Mouse (Mus musculus) spleen, postnatal 4 days (tissue): ENCODE results near the gene Rho.

ENCODE experiments used
- DNase-seq, 2 experiments: peaks; one replicate each; pipeline ENCODE4 v3.0.0; 2022; ENCODE audit warnings: low spot score in 2 of 2

The Rho gene

DNA sequence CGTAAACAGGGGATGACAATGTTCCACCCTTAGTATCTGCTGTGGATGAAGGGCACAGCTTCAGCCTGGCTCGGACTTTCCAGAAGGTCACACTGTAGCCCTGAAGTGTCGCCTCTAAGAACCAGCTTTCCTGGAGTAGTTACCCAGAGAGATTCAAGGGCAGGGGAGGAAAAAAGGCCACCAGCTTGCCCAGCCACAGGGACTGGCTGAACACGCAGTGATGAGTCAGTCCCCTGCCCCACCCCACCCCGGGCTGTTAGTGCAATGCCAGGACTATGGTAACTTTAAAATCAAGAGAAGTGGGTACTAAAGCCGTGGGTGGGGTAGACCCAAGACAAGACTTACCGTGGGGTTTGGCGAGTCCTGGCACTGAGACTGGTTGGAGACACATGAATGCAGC lies 44.1 kb downstream of the Rho start:
- DNase-seq = no peak

GRCm38 (mm10) chr6:115977810-115978209 lies 46.3 kb downstream of the Rho start:
- no peak for DNase-seq

- no peak for DNase-seq
Observed at GRCm38 (mm10) chr6:115978596-115978995, 47.0 kb downstream of the Rho start.

DNA sequence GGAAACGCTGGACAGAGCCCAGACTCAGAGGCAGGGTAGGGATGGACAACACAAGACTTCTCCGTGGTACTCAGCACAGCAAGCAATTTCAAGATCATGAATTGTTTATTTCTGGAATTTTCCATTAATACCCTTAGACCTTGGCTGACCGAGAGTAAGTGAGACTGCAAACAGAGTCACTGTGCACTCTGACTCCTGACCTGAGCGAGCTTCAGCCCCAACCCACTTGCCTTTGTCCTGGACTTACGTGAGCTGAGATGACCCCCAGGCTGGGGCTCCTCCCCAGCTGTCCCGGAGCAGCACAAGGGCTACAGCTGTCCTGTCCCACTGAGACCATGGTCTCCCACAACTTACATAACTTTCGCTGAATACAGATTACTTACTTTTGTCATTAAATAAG lies 51.3 kb downstream of the Rho start:
- DNase-seq = no peak

GRCm38 (mm10) chr6:115983306-115984038 lies 51.9 kb downstream of the Rho start:
- DNase-seq = no peak

DNA sequence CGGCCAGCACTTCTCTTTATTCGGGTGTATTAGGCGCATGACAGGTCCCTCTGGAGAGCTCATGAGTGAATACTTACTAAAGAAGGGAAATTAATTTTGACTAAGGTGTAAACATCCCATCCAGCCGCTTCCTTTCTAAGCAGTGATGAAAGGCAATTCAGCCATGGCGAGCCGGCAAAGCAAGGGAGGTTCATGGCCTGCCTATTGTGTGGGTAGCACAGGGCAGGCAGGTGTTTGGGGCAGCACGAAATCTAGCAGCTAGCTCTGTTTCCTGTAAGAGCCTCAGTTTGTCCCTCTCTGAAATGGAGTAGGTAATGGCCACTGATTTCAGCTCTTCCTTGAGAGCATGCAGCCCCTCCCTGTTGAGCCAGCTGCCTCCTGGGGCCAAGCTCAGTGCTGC lies 53.0 kb downstream of the Rho start:
- DNase-seq = no peak

DNA sequence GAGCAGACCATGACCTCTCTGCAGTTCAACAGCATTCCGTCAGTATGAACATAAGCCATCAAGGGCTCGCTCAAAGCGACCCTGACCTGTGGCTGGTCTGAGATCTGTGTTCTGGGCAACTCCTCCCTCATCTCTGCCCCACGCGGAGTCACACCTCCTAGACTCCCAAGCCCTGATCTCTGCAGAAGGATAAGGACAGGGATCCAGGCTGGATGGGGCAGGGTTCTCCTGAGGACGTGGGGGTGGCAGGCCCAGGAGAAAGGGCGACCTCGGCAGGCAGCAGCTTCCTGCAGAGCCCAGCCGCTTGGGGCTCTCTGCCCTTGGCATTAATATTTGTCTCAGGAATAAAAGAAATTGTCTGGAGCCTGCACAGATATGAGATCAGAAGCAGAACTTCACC lies 54.1 kb downstream of the Rho start:
- no peak for DNase-seq

GRCm38 (mm10) chr6:115986472-115987095 lies 55.0 kb downstream of the Rho start:
- no peak for DNase-seq

DNA sequence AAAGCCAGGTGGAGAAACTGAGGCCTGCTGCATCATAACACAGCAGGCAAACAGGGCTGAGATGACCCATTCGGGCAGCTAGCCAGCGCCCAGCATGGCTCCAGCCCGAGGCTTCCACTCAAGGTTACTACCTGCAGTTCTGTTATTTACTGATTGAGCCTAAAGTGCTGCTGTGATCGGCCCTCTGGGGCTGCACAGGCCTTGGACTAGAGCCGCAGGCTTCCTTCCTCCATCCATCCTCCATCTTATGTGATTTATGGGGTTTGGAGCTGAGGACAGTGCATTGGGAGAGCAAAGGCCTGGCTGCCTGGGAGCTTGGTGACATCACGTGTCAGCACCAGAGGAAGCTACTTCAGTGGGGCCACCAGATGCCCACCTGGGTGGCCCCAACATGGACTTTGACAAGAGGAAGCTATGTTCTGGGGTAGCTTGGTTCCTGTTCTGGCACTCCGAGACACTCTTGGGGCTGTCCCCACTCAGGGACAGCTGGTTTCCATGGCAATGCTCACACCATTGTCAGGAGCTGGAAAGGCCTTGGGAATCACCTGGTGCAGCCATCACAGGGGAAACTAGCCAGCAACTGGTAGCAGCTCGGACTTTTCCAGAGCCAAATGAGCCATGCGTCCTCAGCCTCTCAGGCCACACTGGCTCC lies 55.7 kb downstream of the Rho start:
- DNase-seq = no peak

- DNase-seq = no peak
Observed at GRCm38 (mm10) chr6:115989032-115989431, 57.5 kb downstream of the Rho start.

- DNase-seq = no peak
Observed at GRCm38 (mm10) chr6:115989607-115990006, 58.1 kb downstream of the Rho start.
